Mouse (Mus musculus): ENCODE measurements around the gene Myod1.

Myod1 gene

GRCm38 (mm10) chr7:46393718-46394511, 17.6 kb downstream of the Myod1 start:
- no peak for DNase-seq

GRCm38 (mm10) chr7:46394933-46395332, 18.7 kb downstream of the Myod1 start:
- no peak for DNase-seq

- DNase-seq: no peak
These were observed 19.3 kb downstream of the Myod1 start for GRCm38 (mm10) chr7:46395571-46395970.

DNA sequence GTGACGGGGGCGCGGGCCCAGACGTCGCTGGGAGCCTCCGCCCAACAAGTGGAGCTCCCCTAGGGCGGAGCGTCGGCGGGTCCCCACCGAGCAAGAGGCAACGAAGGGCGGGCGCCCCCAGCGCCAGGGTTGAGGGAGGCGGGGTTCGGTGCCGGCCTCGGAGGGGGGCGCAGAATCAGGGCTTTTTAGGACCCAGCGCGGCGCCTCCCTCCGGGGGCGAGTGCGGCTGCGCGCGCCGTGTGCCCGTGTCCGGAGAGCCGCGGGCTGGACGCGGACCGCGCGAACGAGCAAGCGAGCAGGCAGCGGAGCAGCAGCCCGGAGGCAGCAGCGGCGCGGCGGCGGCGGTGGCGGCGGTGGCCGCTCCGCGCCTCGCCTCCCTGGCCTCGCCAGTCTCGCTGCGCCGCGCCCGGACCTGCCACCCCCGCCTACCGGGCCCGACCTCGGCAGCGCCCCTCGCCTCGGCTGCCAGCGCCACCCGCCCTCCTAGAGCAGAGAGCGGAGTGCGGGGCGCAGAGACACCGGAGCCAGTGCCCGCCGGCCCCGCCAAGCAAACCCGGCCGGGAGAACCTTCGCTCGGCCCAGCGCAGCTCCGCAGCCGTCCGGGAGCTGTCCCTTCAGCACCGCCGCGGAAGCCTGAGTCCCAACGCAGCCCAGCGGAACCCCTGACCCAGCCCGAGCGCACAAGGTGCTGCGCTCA, 20.1 kb downstream of the Myod1 start, which contains the start of gene Kcnc1:
Gene Kcnc1, plus strand, starts transcription at position 267 of the 697 bp plus-strand sequence.
- peak; percentile 69 for DNase-seq

- no peak for DNase-seq
These were observed 20.9 kb downstream of the Myod1 start for GRCm38 (mm10) chr7:46396928-46397731.

DNA sequence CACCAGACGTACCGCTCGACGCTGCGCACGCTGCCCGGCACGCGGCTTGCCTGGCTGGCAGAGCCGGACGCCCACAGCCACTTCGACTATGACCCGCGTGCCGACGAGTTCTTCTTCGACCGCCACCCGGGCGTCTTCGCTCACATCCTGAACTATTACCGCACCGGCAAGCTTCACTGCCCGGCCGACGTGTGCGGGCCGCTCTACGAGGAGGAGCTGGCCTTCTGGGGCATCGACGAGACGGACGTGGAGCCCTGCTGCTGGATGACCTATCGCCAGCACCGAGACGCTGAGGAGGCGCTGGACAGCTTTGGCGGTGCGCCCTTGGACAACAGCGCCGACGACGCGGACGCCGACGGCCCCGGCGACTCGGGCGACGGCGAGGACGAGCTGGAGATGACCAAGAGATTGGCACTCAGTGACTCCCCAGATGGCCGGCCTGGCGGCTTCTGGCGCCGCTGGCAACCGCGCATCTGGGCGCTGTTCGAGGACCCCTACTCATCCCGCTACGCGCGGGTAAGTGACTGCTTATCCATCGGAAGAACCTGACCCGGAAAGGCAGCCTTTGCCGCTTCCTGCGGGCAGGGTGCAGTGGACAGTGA, 21.6 kb downstream of the Myod1 start:
- DNase-seq: no peak

GRCm38 (mm10) chr7:46398612-46399011, 22.3 kb downstream of the Myod1 start:
- DNase-seq: no peak

DNA sequence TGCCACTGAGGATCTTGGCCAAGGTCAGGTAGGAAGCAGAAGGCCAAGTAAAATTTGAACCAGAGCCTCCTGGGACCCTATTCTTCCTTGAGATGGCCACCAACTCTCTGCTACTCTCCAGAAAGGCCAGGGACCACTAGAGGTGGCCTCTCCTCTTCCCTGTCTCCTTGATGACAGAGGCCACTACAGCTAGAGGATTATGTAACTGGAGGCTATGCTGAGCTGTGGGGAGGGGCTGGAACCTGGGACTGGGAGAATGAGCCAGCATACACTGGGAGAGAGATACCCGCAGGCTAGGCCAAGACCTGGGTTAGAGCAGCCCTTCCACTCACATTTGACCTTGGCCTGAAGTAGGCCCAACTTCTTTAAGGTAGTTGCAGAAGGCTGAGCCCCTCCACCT, 23.4 kb downstream of the Myod1 start:
- no peak for DNase-seq

DNA sequence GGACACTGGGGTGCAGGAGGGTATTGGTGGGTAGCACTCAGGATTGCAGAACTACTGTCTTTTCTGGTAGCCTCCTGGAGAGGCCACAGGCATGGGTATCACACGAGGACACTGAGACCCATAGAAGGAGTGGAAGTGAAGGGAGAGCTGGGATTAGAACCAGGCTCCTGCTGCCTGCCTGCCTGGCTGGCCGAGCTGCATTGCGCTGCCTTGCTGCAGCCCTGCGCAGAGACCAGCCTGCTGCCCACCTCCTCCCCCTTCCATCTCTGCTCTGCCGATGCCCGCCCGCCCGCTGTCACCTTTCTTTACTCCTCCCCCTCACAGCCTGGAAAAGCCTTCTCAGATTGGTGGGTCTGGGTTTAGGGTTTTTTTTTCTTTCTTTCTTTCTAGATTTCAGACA, 24.1 kb downstream of the Myod1 start:
- DNase-seq: no peak

DNA sequence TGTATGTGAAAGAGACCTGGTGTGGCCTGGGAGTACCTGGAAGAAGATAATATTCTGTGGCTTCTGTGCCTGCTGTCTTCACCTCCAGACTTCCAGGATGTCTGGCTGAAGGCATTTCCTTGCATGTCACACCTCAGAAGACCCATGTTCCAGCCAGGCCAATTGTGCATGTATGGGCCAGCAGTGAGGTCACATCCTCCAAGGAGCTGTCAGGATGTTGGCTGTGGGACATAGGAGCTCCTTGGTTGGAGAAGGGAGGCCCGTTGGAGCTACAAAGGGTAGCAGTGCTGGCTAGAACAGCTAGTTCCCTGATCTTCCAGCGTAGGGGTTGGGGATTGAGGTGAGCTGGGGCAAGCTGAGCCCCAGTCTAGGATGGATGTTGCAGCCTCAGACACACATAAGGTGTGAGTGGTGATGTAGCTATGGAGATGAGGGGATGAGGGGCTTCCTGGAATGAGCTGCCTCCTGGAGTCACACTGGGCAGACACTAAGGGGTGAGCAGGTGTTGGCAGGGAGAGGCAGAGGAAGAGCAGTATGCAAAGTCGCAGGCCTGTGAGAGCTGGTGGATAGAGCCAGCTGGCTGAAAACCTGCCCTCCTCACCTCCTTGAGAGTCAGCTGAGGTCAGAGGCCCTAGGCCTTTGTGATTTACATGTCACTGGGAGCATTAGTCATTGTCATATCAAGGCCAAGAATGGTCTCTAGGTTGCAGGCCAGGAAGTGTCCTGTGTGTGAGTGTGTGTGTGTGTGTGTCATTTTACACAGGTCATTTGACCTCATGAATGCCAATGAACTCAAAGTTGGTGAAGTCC, 25.3 kb downstream of the Myod1 start:
- no peak for DNase-seq

- no peak for DNase-seq
These were observed 27.6 kb downstream of the Myod1 start for GRCm38 (mm10) chr7:46403616-46404485.

DNA sequence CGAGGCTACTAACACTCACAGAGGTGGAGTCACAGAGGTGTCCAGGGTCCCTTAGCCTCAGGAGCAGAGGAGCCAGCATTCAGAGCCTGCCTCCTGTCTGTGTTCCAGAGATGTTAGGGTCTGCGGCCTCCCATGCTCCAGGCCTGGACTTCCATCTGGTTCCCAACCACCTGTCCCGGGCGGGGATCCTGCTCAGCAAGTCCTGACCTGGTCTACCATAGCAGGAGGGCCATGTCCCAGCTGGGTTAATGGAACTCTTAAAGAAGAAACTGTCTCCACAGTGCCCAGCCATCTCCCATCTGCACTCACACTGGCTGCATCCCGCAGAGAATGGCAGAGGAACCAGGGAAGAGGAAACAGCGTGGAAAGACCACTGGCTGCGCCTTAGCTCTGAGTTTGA, 28.5 kb downstream of the Myod1 start:
- no peak for DNase-seq

- no peak for DNase-seq
These were observed 32.3 kb downstream of the Myod1 start for GRCm38 (mm10) chr7:46408606-46409005.

GRCm38 (mm10) chr7:46409204-46409789, 33.0 kb downstream of the Myod1 start:
- DNase-seq: no peak

- DNase-seq: no peak
These were observed 34.5 kb downstream of the Myod1 start for GRCm38 (mm10) chr7:46410727-46411126.

- no peak for DNase-seq
These were observed 36.5 kb downstream of the Myod1 start for GRCm38 (mm10) chr7:46412823-46413222.

DNA sequence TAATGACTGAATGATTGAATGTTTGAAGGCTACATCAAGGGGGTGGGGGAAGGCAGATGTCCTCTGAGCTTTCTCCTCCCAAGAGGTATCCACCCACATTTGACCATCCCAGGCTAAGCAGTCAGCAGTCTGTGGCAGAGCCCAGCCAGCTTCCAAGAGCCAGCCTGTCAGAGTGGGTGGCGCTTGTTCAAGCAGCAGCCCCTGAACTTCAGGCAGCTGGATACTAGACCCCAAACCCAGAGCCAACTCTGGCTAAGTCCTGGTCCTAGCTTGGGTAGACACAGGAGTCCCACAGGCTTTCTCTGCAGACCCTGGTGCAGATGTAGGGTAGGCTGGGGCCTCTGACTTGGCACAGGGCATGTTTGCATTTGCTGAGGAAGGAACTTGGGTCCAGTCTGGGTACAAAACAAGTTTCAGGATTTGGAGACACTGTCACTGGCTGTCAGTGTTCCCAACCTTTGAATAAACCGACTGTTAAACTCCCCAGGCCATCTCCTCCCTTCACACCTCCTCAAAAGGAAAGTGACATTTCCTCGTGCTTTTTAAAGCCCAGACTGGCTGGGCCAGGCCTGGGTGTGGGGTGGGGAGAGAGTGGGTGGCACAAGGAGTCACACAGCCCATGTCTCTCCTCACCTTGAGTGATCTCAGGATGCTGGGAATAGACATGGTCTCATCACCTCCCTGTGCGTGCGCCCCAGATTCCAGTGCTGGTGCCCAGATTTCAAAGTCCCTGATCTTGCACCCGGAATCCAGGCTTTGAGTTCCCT, 37.9 kb downstream of the Myod1 start:
- no peak for DNase-seq

GRCm38 (mm10) chr7:46415818-46416425, 39.6 kb downstream of the Myod1 start:
- DNase-seq: no peak

DNA sequence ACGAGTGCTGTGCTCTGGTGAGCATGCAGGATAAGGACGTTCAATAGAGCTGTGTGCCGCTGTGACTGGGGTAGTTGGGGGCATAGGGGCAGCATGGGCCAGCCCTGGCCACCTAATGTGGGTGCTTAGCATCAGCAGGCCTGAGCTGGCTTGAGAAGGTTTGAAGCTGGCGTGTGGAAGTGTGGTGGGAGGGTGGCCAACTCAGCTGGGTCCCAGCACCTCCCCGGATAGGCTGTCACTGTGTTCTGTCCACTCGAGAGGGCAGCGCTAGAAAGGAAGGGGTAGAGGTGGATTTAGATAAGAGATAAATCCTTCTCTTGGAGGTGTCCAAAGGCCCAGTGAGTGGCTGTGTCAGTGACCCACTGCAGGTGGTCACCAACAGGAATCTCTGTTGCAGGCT, 41.2 kb downstream of the Myod1 start:
- DNase-seq: no peak

Data from liver (tissue).